Mouse (Mus musculus) E14TG2a.4 (cell line): Measurements from ENCODE around the gene Cnksr1.
"Not testable (repeated sequence)": the region's sequence is repeated elsewhere in the genome, so short reads cannot be mapped to it uniquely, and the experiment has no call there.

ENCODE experiments used
- H3K27me3 ChIP-seq: 2 replicates; pipeline ENCODE4 v1.6.1; 2014; ENCODE audit warnings: low read length, control low read depth; ENCODE audit not compliant: insufficient read depth
- H3K36me3 ChIP-seq: 2 replicates; pipeline ENCODE4 v1.6.1; 2014; ENCODE audit warnings: low read length, control low read depth; ENCODE audit not compliant: insufficient read depth
- H3K4me1 ChIP-seq: replicated peaks from 2 replicates; pipeline ENCODE4 v1.6.1; 2014; ENCODE audit warnings: low read depth, low read length, control low read depth
- H3K4me3 ChIP-seq: replicated peaks from 2 replicates; pipeline ENCODE4 v1.5.1; 2014; ENCODE audit warnings: mild to moderate bottlenecking, low read length
- H3K9me3 ChIP-seq: 2 replicates; pipeline ENCODE4 v1.6.1; 2014; ENCODE audit warnings: low read length, control low read depth
- CTCF ChIP-seq: conservative IDR thresholded peaks from 2 replicates; pipeline ENCODE4 v1.5.1; 2014; ENCODE audit warnings: low read length
- NANOG ChIP-seq: IDR thresholded peaks from 2 replicates; pipeline ENCODE4 v1.6.1; 2014; ENCODE audit warnings: borderline replicate concordance, low read length, mixed read lengths
- POU5F1 ChIP-seq: IDR thresholded peaks from 2 replicates; pipeline ENCODE4 v1.6.1; 2014; ENCODE audit warnings: low read length, borderline replicate concordance

The Cnksr1 gene

GRCm38 (mm10) chr4:134271979-134272378 lies 33.8 kb upstream of the Cnksr1 start:
- Histone ChIP-seq H3K9me3 (no peaks in the 10 kb centered on the region), H3K27me3 (no peaks in the 10 kb centered on the region), H3K4me3 (no peak overlapping the region), H3K4me1 (peaks cover 34% of the 10 kb centered on the region), H3K36me3 (peaks cover 16% of the 10 kb centered on the region)
- no peak for TF ChIP-seq CTCF

- H3K4me3 ChIP-seq, H3K9me3 ChIP-seq, H3K36me3 ChIP-seq, H3K27me3 ChIP-seq: not testable (repeated sequence)
- H3K4me1 ChIP-seq: peaks cover 40% of the 10 kb centered on the region
- peak; percentile 52 for TF ChIP-seq CTCF
These were observed 31.4 kb upstream of the Cnksr1 start for GRCm38 (mm10) chr4:134269622-134270021.

DNA sequence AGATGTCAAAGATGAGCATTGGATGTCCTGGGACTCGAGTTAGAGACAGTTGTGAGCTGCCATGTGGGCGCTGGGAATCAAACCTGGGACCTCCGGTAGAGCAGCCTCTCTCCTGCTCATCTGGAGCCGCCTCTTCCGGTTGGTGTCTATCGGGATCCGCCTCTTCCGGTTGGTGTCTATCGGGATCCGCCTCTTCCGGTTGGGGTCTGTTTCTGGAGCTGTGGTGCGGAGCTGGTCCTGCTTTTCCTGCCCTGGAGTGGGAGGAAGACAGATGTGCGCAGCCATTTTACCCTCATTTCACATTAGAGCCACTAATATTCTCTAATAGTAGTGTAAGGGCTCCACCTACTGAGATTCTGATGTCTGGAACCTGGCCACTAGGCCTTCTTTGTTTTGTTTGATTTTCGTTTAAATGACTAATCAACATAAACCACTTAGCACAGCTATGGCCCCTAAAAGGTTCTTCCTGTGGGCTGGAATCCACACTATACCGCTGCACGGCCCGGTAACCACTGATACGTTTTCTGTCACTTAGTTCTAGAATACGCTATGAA lies 30.0 kb upstream of the Cnksr1 start:
- no peak for TF ChIP-seq NANOG
- TF ChIP-seq POU5F1: no peak
- TF ChIP-seq CTCF: no peak
- H3K27me3 ChIP-seq: no peaks in the 10 kb centered on the region
- no peaks in the 10 kb centered on the region for H3K36me3 ChIP-seq
- H3K9me3 ChIP-seq: peaks cover 6% of the 10 kb centered on the region
- H3K4me1 ChIP-seq: peaks cover 30% of the 10 kb centered on the region
- H3K4me3 ChIP-seq: peak overlapping the region; percentile 72

- TF ChIP-seq POU5F1 (no peak), NANOG (no peak), CTCF (no peak)
- H3K4me3 ChIP-seq: no peak overlapping the region
- no peaks in the 10 kb centered on the region for H3K36me3 ChIP-seq
- H3K9me3 ChIP-seq: peaks cover 6% of the 10 kb centered on the region
- H3K27me3 ChIP-seq: no peaks in the 10 kb centered on the region
- H3K4me1 ChIP-seq: peaks cover 27% of the 10 kb centered on the region
These were observed 27.8 kb upstream of the Cnksr1 start for GRCm38 (mm10) chr4:134265860-134266585.

- no peak overlapping the region for H3K4me3 ChIP-seq
- H3K36me3 ChIP-seq: no peaks in the 10 kb centered on the region
- peaks cover 6% of the 10 kb centered on the region for H3K9me3 ChIP-seq
- H3K4me1 ChIP-seq: peaks cover 20% of the 10 kb centered on the region
- no peaks in the 10 kb centered on the region for H3K27me3 ChIP-seq
- no peak for TF ChIP-seq POU5F1
- TF ChIP-seq CTCF: peak; percentile 75
These were observed 25.0 kb upstream of the Cnksr1 start for GRCm38 (mm10) chr4:134263191-134263590.

DNA sequence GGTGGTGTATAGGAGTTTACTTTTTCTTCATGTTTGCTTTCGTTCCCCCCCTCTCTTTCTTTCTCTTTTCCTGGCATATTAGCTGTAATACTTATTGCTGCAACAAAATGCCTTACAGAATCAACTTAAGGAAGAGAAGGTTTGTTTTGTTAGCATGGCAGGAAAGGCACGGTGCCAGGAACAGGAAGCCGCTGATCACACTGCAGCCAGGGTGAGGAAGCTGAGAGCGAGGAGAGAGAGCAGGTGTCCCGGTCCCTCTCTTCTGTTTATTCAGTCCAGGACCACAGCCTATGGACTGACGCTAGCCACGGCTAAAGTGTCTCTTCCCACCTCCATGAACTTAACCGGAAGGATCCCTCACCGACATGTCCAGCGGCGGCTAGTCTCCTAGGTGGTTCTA lies 20.2 kb upstream of the Cnksr1 start:
- Histone ChIP-seq H3K36me3 (no peaks in the 10 kb centered on the region), H3K27me3 (peaks cover 11% of the 10 kb centered on the region), H3K9me3 (no peaks in the 10 kb centered on the region), H3K4me1 (peaks cover 59% of the 10 kb centered on the region), H3K4me3 (no peak overlapping the region)
- TF ChIP-seq NANOG (no peak), CTCF (no peak), POU5F1 (no peak)

- H3K36me3 ChIP-seq: no peaks in the 10 kb centered on the region
- no peak overlapping the region; the same call in 1 of the 2 replicates for H3K4me3 ChIP-seq
- TF ChIP-seq NANOG (no peak), POU5F1 (no peak), CTCF (no peak)
- no peaks in the 10 kb centered on the region for H3K9me3 ChIP-seq
- H3K4me1 ChIP-seq: peaks cover 63% of the 10 kb centered on the region
- peaks cover 20% of the 10 kb centered on the region for H3K27me3 ChIP-seq
These were observed 19.2 kb upstream of the Cnksr1 start for GRCm38 (mm10) chr4:134257198-134258009.

- Histone ChIP-seq H3K36me3 (no peaks in the 10 kb centered on the region), H3K27me3 (peaks cover 28% of the 10 kb centered on the region), H3K4me3 (peak overlapping the region; percentile 41), H3K4me1 (peaks cover 69% of the 10 kb centered on the region), H3K9me3 (no peaks in the 10 kb centered on the region)
- TF ChIP-seq NANOG (no peak), POU5F1 (no peak), CTCF (no peak)
These were observed 18.4 kb upstream of the Cnksr1 start for GRCm38 (mm10) chr4:134256407-134257197.
